Mouse (Mus musculus) hindbrain, embryonic 16.5 days (tissue): ENCODE data around the gene Apobec3. TPM values are rescaled to one million over a fixed set of nuclear protein-coding genes. Genes with fewer than 3 reads are reported as not detected.

Experiments used
- ATAC-seq: fragments of 200-750 bp; cut with Nextera tagmentation; 2 replicates; pipeline ENCODE4 v1.8.0; 2017; ENCODE audit warnings: moderate TSS enrichment, moderate library complexity
- H3K27ac ChIP-seq: fragments of 300-500 bp; sonication (generic); 2 replicates; pipeline ENCODE4 v1.5.1; 2014; ENCODE audit warnings: low read depth, mild to moderate bottlenecking, control low read depth, low read length, moderate library complexity
- H3K27me3 ChIP-seq: fragments of 300-500 bp; sonication (generic); replicated peaks from 2 replicates; pipeline ENCODE4 v1.6.1; 2014; ENCODE audit warnings: low read length; ENCODE audit not compliant: control insufficient read depth, insufficient read depth
- H3K36me3 ChIP-seq: fragments of 300-500 bp; sonication (generic); 2 replicates; pipeline ENCODE4 v1.6.1; 2014; ENCODE audit warnings: mild to moderate bottlenecking, low read length, moderate library complexity, mixed read lengths; ENCODE audit not compliant: control insufficient read depth, insufficient read depth
- H3K4me1 ChIP-seq: fragments of 300-500 bp; sonication (generic); 2 replicates; pipeline ENCODE4 v1.6.1; 2014; ENCODE audit warnings: low read depth, low read length; ENCODE audit not compliant: control insufficient read depth, insufficient read depth
- H3K4me2 ChIP-seq: fragments of 300-500 bp; sonication (generic); 2 replicates; pipeline ENCODE4 v1.6.1; 2014; ENCODE audit warnings: mild to moderate bottlenecking, low read length, control low read depth, moderate library complexity
- H3K4me3 ChIP-seq: fragments of 300-500 bp; sonication (generic); 2 replicates; pipeline ENCODE4 v1.5.1; 2014; ENCODE audit warnings: mild to moderate bottlenecking, low read length, control low read depth, moderate library complexity
- H3K9ac ChIP-seq: fragments of 300-500 bp; sonication (generic); 2 replicates; pipeline ENCODE4 v1.6.1; 2014; ENCODE audit warnings: low read depth, mild to moderate bottlenecking, control low read depth, low read length, moderate library complexity
- H3K9me3 ChIP-seq: fragments of 300-500 bp; sonication (generic); 2 replicates; pipeline ENCODE4 v1.6.1; 2014; ENCODE audit warnings: mild to moderate bottlenecking, low read length, moderate library complexity; ENCODE audit not compliant: control insufficient read depth
- WGBS: fragments of 180-500 bp; shearing (Covaris S2); extraction: QIAGEN DNeasy Blood & Tissue Kit; methylation state at CpG from one replicate; pipeline ENCODE4 v1.1.7; 2014; 5-methylcytosine and 5-hydroxymethylcytosine counted together
- polyA plus RNA-seq: library from polyadenylated mRNA; unstranded; fragments of >200 nt; fragmentation: Nextera tagmentation; extraction: Ambion mirVana; gene quantifications from 2 replicates; pipeline ENCODE4 v1.2.1, GENCODE M21; 2015

Gene Apobec3
- polyA plus RNA-seq, 1 experiment from 2014 or later: 4.5 TPM

DNA sequence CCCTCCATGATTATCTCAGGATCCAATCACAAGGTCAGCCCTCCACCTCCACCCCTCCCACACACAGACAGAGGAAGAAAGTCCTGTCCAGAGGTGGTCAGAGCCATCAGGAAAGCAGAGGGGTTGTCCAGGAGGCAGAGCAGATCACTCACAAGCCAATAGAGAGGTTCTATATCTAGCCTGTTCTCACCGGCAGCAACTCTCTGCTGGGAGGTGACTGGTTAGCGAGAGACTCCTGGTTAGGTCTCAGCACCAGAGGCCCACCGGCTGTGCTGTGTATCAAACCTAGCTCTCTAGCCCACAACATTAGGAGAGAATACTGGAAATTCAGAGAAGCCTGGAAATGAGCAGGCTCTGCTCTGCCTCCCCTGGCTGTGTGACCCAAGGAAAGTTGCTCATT, 38.3 kb downstream of the Apobec3 start:
- Histone ChIP-seq H3K9me3 (no peaks in the 10 kb centered on the region), H3K9ac (no peak overlapping the region), H3K4me3 (no peak overlapping the region), H3K27ac (no peak overlapping the region), H3K4me2 (no peak overlapping the region), H3K36me3 (no peaks in the 10 kb centered on the region), H3K27me3 (0 out of 2 replicates have a peak, but pooled peaks cover 2% of the 10 kb centered on the region), H3K4me1 (peaks cover 16% of the 10 kb centered on the region)
- WGBS: 88% methylated on average over 3 of the region's 3 CpGs
- ATAC-seq: no peak

- H3K4me1 ChIP-seq: peaks cover 16% of the 10 kb centered on the region
- no peaks in the 10 kb centered on the region for H3K36me3 ChIP-seq
- no peaks in the 10 kb centered on the region for H3K9me3 ChIP-seq
- no peak overlapping the region for H3K9ac ChIP-seq
- no peak overlapping the region for H3K27ac ChIP-seq
- H3K27me3 ChIP-seq: 0 out of 2 replicates have a peak, but pooled peaks cover 2% of the 10 kb centered on the region
- ATAC-seq: no peak
- 25% methylated on average over 13 of the region's 13 CpGs for WGBS
- H3K4me2 ChIP-seq: peak overlapping the region; percentile 89
- peak overlapping the region; percentile 72 for H3K4me3 ChIP-seq
Observed at GRCm38 (mm10) chr15:79931496-79932141, 40.2 kb downstream of the Apobec3 start.

GRCm38 (mm10) chr15:79932323-79932987, 41.0 kb downstream of the Apobec3 start:
- Histone ChIP-seq H3K27me3 (0 out of 2 replicates have a peak, but pooled peaks cover 2% of the 10 kb centered on the region), H3K9ac (peak overlapping the region; percentile 79), H3K9me3 (no peaks in the 10 kb centered on the region), H3K36me3 (no peaks in the 10 kb centered on the region), H3K4me1 (peaks cover 13% of the 10 kb centered on the region), H3K4me3 (peak overlapping the region; percentile 72), H3K4me2 (peak overlapping the region; percentile 89), H3K27ac (no peak overlapping the region)
- ATAC-seq: peak; percentile 67
- under 1% methylated on average over 57 of the region's 62 CpGs for WGBS

DNA sequence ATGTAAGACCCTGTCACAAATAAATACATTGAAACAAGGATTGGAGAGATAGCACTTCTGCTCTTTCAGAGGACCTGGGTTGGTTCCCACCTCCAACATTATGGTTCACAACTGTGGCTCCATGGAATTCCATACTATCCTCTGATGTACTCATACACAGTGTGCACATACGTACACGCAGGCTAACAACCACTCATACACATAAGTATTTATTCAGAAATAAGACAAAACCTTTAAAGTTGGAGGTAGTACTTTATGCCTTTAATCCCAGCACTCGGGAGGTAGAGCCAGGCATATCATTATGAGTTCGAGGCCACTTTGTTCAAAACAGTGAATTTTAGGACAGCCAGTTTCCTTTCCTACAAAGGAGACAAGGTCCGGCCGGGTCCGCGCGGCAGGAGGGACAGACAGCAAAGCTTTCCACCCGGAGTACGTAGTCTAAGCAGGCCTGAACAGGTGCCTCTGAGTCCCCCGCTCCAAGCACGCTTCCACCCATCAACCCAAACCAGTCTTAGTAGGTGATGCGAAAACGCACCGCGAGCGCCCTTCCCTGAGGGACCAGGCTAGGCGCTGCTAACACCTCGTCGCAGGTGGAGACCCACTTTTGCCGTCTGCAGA, 41.7 kb downstream of the Apobec3 start:
- H3K4me1 ChIP-seq: peaks cover 8% of the 10 kb centered on the region
- WGBS: 5% methylated on average over 22 of the region's 22 CpGs
- H3K27ac ChIP-seq: no peak overlapping the region
- peak overlapping the region; percentile 79; the same call in 1 of the 2 replicates for H3K9ac ChIP-seq
- no peaks in the 10 kb centered on the region for H3K36me3 ChIP-seq
- H3K4me3 ChIP-seq: peak overlapping the region; percentile 72
- peak overlapping the region; percentile 89 for H3K4me2 ChIP-seq
- 0 out of 2 replicates have a peak, but pooled peaks cover 2% of the 10 kb centered on the region for H3K27me3 ChIP-seq
- no peaks in the 10 kb centered on the region for H3K9me3 ChIP-seq
- ATAC-seq: peak; percentile 39; the same call in 1 of the 2 replicates

- no peak overlapping the region for H3K9ac ChIP-seq
- WGBS: 2% methylated on average over 22 of the region's 22 CpGs
- H3K4me1 ChIP-seq: peaks cover 8% of the 10 kb centered on the region
- 0 out of 2 replicates have a peak overlapping the region, but pooled peaks have one; percentile 2 for H3K4me3 ChIP-seq
- H3K27ac ChIP-seq: no peak overlapping the region
- ATAC-seq: no peak
- 0 out of 2 replicates have a peak, but pooled peaks cover 2% of the 10 kb centered on the region for H3K27me3 ChIP-seq
- peak overlapping the region; percentile 42 for H3K4me2 ChIP-seq
- no peaks in the 10 kb centered on the region for H3K36me3 ChIP-seq
- no peaks in the 10 kb centered on the region for H3K9me3 ChIP-seq
Observed at GRCm38 (mm10) chr15:79933670-79934514, 42.4 kb downstream of the Apobec3 start.

- no peak overlapping the region for H3K4me3 ChIP-seq
- H3K4me2 ChIP-seq: peak overlapping the region; percentile 25; the same call in 1 of the 2 replicates
- no peak for ATAC-seq
- H3K9me3 ChIP-seq: no peaks in the 10 kb centered on the region
- peaks cover 8% of the 10 kb centered on the region for H3K4me1 ChIP-seq
- no peaks in the 10 kb centered on the region for H3K36me3 ChIP-seq
- WGBS: 7% methylated on average over 10 of the region's 10 CpGs
- H3K27ac ChIP-seq: no peak overlapping the region
- 0 out of 2 replicates have a peak, but pooled peaks cover 2% of the 10 kb centered on the region for H3K27me3 ChIP-seq
- H3K9ac ChIP-seq: 0 out of 2 replicates have a peak overlapping the region, but pooled peaks have one; percentile 3
Observed at GRCm38 (mm10) chr15:79934776-79935175, 43.3 kb downstream of the Apobec3 start.

DNA sequence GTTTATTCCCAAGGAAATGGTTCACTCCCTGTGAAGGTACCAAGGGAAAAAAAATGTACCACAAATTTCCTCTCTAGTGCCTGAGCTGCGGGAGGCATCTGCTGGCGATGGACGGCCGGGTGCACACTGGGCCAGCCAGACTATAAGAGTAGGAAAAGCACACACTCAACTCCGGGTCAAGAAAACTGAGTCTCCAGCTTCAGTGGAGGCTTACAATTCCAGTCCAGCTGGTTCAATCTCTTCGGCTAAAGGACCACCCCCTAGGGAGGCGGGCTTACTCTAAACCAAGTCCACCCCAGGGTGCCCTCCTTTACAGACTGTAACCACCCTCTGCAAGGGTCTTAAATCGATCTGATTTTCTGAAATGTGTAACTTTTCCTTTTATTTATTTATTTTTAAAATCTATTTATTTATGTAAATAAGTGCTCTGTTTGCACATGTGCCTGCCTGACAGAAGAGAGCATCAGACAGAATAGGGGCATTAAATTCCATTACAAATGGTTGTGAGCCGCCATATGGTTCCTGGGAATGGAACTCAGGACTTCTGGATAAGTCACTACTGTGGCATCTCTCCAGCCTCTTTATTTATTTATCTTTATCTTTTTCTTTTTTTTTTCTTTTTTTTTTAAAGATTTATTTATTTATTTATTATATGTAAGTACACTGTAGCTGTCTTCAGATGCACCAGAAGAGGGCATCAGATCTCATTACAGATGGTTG, 44.4 kb downstream of the Apobec3 start:
- no peak overlapping the region for H3K4me3 ChIP-seq
- no peaks in the 10 kb centered on the region for H3K9me3 ChIP-seq
- ATAC-seq: no peak
- 0 out of 2 replicates have a peak, but pooled peaks cover 2% of the 10 kb centered on the region for H3K27me3 ChIP-seq
- H3K4me1 ChIP-seq: peaks cover 8% of the 10 kb centered on the region
- no peak overlapping the region for H3K27ac ChIP-seq
- 37% methylated on average over 9 of the region's 9 CpGs for WGBS
- H3K4me2 ChIP-seq: no peak overlapping the region
- H3K9ac ChIP-seq: no peak overlapping the region
- no peaks in the 10 kb centered on the region for H3K36me3 ChIP-seq

DNA sequence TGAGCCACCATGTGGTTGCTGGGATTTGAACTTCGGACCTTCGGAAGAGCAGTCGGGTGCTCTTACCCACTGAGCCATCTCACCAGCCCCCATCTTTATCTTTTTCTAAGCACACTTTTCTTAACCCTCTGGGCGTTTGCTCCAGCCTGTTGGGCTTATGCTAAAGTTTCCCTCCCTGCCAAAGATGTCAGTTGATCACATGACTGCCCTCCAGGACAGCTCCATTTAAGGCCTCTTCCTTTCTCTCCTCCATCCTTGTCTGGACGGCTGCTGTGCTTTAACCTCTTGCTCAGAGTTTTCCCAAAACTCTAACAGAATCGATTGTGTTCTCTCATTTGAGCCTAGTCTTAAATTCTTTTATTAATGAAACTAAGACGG, 44.9 kb downstream of the Apobec3 start:
- WGBS: 68% methylated on average over 7 of the region's 7 CpGs
- no peaks in the 10 kb centered on the region for H3K36me3 ChIP-seq
- H3K27me3 ChIP-seq: 0 out of 2 replicates have a peak, but pooled peaks cover 2% of the 10 kb centered on the region
- no peak overlapping the region for H3K9ac ChIP-seq
- H3K4me2 ChIP-seq: no peak overlapping the region
- no peak overlapping the region for H3K4me3 ChIP-seq
- H3K9me3 ChIP-seq: no peaks in the 10 kb centered on the region
- H3K4me1 ChIP-seq: peaks cover 8% of the 10 kb centered on the region
- ATAC-seq: no peak
- H3K27ac ChIP-seq: no peak overlapping the region
